Mouse (Mus musculus) kidney, postnatal 25 days (tissue): Measurements from ENCODE around the gene Mafb.

Experiments used
- DNase-seq, 2 experiments: peaks; one replicate each; pipeline ENCODE4 v3.0.0; 2021; ENCODE audit warnings: mixed read lengths in 2 of 2

The Mafb gene

GRCm38 (mm10) chr2:160321829-160322228 lies 45.0 kb downstream of the Mafb start:
- peak in 1 of 2 experiments; percentile 13 for DNase-seq

DNA sequence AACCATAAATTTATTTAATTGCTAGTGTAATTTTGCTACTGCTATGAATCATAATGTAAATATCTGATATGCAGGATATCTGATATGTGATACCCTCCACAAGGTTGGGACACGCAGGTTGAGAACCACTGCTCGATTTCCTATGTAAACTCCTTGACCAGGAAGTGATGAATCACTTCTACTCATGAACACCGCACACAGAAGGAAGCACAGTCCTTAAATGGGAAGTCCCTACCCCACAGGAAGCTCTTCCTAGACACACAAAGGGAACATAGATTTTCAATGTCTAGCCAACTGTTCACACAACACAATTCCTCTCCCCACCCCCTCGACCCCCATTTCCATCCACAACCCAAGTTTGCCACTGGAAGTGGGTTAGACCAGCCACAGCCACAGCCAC lies 48.6 kb downstream of the Mafb start:
- no peak for DNase-seq
